9 mouse cellular contexts compared by ENCODE assay signal in the genomic region with DNA sequence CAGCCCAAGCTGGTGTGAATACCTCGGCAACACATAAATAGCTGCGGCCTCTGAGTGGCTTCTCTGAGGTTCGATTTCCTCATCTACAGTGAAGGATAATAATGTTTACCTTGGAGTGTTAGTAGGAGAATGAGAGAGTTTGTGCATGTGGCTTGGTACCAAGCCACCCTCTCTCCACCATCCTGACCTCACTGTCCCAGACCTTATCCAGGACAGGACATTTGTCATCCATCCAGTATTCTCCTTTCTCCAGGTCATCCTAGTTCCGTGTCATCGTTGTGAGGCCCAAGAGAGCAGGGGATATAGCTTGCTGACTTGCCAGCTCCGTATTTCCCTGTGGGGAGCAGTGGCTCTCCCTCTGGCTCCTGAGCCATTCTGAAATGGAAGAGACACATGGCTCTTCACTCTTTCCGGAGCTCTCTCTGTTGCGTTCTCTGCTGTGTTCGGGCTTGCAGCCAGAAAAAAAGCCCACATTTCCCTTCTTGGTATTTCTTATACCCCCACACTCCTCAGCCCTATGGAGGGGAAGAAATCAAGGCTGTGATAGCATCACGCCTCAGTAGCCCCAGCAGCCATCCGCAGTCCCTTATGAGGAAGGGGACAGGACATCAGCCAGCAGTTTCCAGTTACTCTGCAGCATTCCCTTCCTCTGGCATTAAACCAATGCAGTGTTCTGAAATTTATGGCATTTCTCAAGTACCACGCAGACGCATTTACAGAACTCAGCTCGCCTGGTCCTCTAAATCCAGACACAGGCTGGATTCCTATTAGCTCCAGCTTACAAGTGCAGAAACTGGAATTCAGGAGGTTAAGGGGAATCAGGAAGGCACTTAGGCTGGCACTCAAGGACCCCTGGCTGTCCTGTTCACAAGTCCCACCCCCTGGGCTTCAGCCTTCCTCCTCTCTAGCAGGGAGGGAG. TPM values are rescaled to one million over a fixed set of nuclear protein-coding genes. Genes with fewer than 3 reads are reported as not detected.
DNase-seq lines count a peak whose midpoint lies in the region; ATAC-seq and TF ChIP-seq lines count a peak whose summit lies in the region.
"Had no signal": no experiment of that assay in that cellular context is flagged by ENCODE, and none has a peak within 500 bp of the region (broad histone marks: within the 10 kb centered on the region; RNA-seq: fewer than 3 reads in every experiment).

No protein-coding gene starts in this region.

- H3K4me2 ChIP-seq in hindbrain, embryonic 12.5 days (replicated peaks), result peak overlapping the region; percentile 24
- peak overlapping the region; percentile 60 for H3K4me2 ChIP-seq in liver, embryonic 11.5 days
- peak overlapping the region; percentile 19; the same call in 1 of the 2 replicates for H3K4me2 ChIP-seq in neural tube, embryonic 14.5 days (ENCODE audit: low read depth, low read length)

- H3K4me1 ChIP-seq in E14TG2a.4 (replicated peaks; ENCODE audit: low read depth, low read length), result peaks cover 36% of the 10 kb centered on the region
- H3K4me1 ChIP-seq in forebrain, embryonic 10.5 days, result peaks cover 45% of the 10 kb centered on the region
- H3K4me1 ChIP-seq in hindbrain, embryonic 12.5 days, result peaks cover 37% of the 10 kb centered on the region
- H3K4me1 ChIP-seq in liver, embryonic 11.5 days (replicated peaks; ENCODE audit: control insufficient read depth, insufficient read depth, low read length), result peaks cover 27% of the 10 kb centered on the region
- peaks cover 42% of the 10 kb centered on the region for H3K4me1 ChIP-seq in neural tube, embryonic 14.5 days (ENCODE audit: control insufficient read depth, insufficient read depth, low read length)

- H3K36me3 ChIP-seq in E14TG2a.4 (ENCODE audit: insufficient read depth, low read length), result no peaks in the 10 kb centered on the region
- no peaks in the 10 kb centered on the region for H3K36me3 ChIP-seq in forebrain, embryonic 10.5 days (replicated peaks)
- H3K36me3 ChIP-seq in hindbrain, embryonic 12.5 days, result no peaks in the 10 kb centered on the region
- H3K36me3 ChIP-seq in liver, embryonic 11.5 days (ENCODE audit: control insufficient read depth, insufficient read depth, low read length), result no peaks in the 10 kb centered on the region
- no peaks in the 10 kb centered on the region for H3K36me3 ChIP-seq in neural tube, embryonic 14.5 days (ENCODE audit: control insufficient read depth, insufficient read depth, low read length)

- H3K4me3 ChIP-seq in E14TG2a.4 (replicated peaks; ENCODE audit: low read length), result 0 out of 2 replicates have a peak overlapping the region, but pooled peaks have one; percentile 5
- H3K4me3 ChIP-seq in forebrain, embryonic 10.5 days, result peak overlapping the region; percentile 32
- H3K4me3 ChIP-seq in hindbrain, embryonic 12.5 days, result no peak overlapping the region
- H3K4me3 ChIP-seq in liver, embryonic 11.5 days (ENCODE audit: low read depth, low read length), result no peak overlapping the region
- H3K4me3 ChIP-seq in neural tube, embryonic 14.5 days (ENCODE audit: low read depth, low read length), result no peak overlapping the region

- 31% methylated on average over 14 of the region's 14 CpGs for WGBS in forebrain, embryonic 10.5 days
- 25% methylated on average over 14 of the region's 14 CpGs for WGBS in hindbrain, embryonic 12.5 days
- 19% methylated on average over 14 of the region's 14 CpGs for WGBS in liver, embryonic 11.5 days
- 11% methylated on average over 14 of the region's 14 CpGs for WGBS in neural tube, embryonic 14.5 days

- no peak for TF ChIP-seq CTCF in E14TG2a.4 (conservative IDR thresholded peaks at IDR 0.05; ENCODE audit: low read length)

- H3K9me3 ChIP-seq in E14TG2a.4 (ENCODE audit: low read length), result no peaks in the 10 kb centered on the region
- no peaks in the 10 kb centered on the region for H3K9me3 ChIP-seq in forebrain, embryonic 10.5 days
- no peaks in the 10 kb centered on the region for H3K9me3 ChIP-seq in hindbrain, embryonic 12.5 days (replicated peaks)
- H3K9me3 ChIP-seq in liver, embryonic 11.5 days (ENCODE audit: control insufficient read depth, low read length), result no peaks in the 10 kb centered on the region
- no peaks in the 10 kb centered on the region for H3K9me3 ChIP-seq in neural tube, embryonic 14.5 days (ENCODE audit: control insufficient read depth, low read length)

- DNase-seq in adrenal gland, adult (ENCODE audit: inconsistent age in 2 of 2, low spot score in 1 of 2), result peak; percentile 54 to 78
- no peak for DNase-seq in adrenal gland, postnatal 25 days
- DNase-seq in forebrain, embryonic 10.5 days (ENCODE audit: extremely low spot score, low spot score), result peak; percentile 42
- DNase-seq in liver, embryonic 11.5 days (ENCODE audit: low spot score), result no peak

- peak overlapping the region; percentile 65 for H3K27ac ChIP-seq in forebrain, embryonic 10.5 days
- peak overlapping the region; percentile 36 for H3K27ac ChIP-seq in hindbrain, embryonic 12.5 days
- H3K27ac ChIP-seq in liver, embryonic 11.5 days (ENCODE audit: low read depth, low read length), result no peak overlapping the region
- H3K27ac ChIP-seq in neural tube, embryonic 14.5 days (ENCODE audit: low read depth, low read length), result peak overlapping the region; percentile 71

- ATAC-seq in hindbrain, embryonic 12.5 days (ENCODE audit: low FRiP score), result peak; percentile 41
- peak; percentile 19; the same call in 1 of the 2 replicates for ATAC-seq in liver, embryonic 11.5 days (replicated peaks; ENCODE audit: low FRiP score)
- ATAC-seq in neural tube, embryonic 14.5 days (ENCODE audit: low read depth), result peak; percentile 63
- ATAC-seq in activated CD4-positive, CD25-positive, alpha-beta regulatory T cell, adult 4 months, result no peak

- H3K9ac ChIP-seq in hindbrain, embryonic 12.5 days, result peak overlapping the region; percentile 28; the same call in 1 of the 2 replicates
- H3K9ac ChIP-seq in liver, embryonic 11.5 days (ENCODE audit: low read depth, low read length), result peak overlapping the region; percentile 31; the same call in 1 of the 2 replicates
- peak overlapping the region; percentile 5; the same call in 1 of the 2 replicates for H3K9ac ChIP-seq in neural tube, embryonic 14.5 days (replicated peaks; ENCODE audit: low read depth, low read length)

- H3K27me3 ChIP-seq in E14TG2a.4 (ENCODE audit: insufficient read depth, low read length), result peaks cover 26% of the 10 kb centered on the region
- H3K27me3 ChIP-seq in forebrain, embryonic 10.5 days (ENCODE audit: poor library complexity, severe bottlenecking), result peaks cover 32% of the 10 kb centered on the region
- no peaks in the 10 kb centered on the region for H3K27me3 ChIP-seq in hindbrain, embryonic 12.5 days
- H3K27me3 ChIP-seq in liver, embryonic 11.5 days (replicated peaks; ENCODE audit: control insufficient read depth, insufficient read depth, low read length), result 0 out of 2 replicates have a peak, but pooled peaks cover 4% of the 10 kb centered on the region
- no peaks in the 10 kb centered on the region for H3K27me3 ChIP-seq in neural tube, embryonic 14.5 days (ENCODE audit: control insufficient read depth, insufficient read depth, low read length)

RNA-seq across cellular contexts. Expression of gene Calm2, which starts 13.3 kb away (rescaled TPM):
- total RNA-seq in adrenal gland, postnatal 25 days (2021), result 525 and 582 TPM in 2 replicates
- polyA plus RNA-seq in forebrain, embryonic 10.5 days (2016; fragmentation: Nextera tagmentation; extraction: Ambion mirVana), result 1,161 and 1,233 TPM in 2 replicates
- polyA plus RNA-seq in hindbrain, embryonic 12.5 days (2016; fragmentation: Nextera tagmentation; extraction: Ambion mirVana), result 1,282 and 1,370 TPM in 2 replicates
- polyA plus RNA-seq in liver, embryonic 11.5 days (2014; fragmentation: Nextera tagmentation; extraction: Ambion mirVana), result 744 and 764 TPM in 2 replicates
- 3,412 and 3,701 TPM in 2 replicates for polyA plus RNA-seq in neural tube, embryonic 14.5 days (2014; fragmentation: Nextera tagmentation; extraction: Ambion mirVana)
- 100 to 1,000 TPM; 597 to 644 TPM for polyA plus RNA-seq in activated CD4-positive, CD25-positive, alpha-beta regulatory T cell, adult 4 months (2017; shearing (Covaris generic))

RNA-seq across cellular contexts. Expression of gene Stpg4, which starts 32.5 kb away (rescaled TPM):
- total RNA-seq in adrenal gland, postnatal 25 days (2021), result not detected in 2 replicates
- not detected in 2 replicates for polyA plus RNA-seq in forebrain, embryonic 10.5 days (2016; fragmentation: Nextera tagmentation; extraction: Ambion mirVana)
- polyA plus RNA-seq in hindbrain, embryonic 12.5 days (2016; fragmentation: Nextera tagmentation; extraction: Ambion mirVana), result 0.34 TPM in 1 of 2 replicates, not detected in the other
- polyA plus RNA-seq in liver, embryonic 11.5 days (2014; fragmentation: Nextera tagmentation; extraction: Ambion mirVana), result not detected in 2 replicates
- not detected in 2 replicates for polyA plus RNA-seq in neural tube, embryonic 14.5 days (2014; fragmentation: Nextera tagmentation; extraction: Ambion mirVana)
- polyA plus RNA-seq in activated CD4-positive, CD25-positive, alpha-beta regulatory T cell, adult 4 months (2017; shearing (Covaris generic)), result not detected
- total RNA-seq: gastrocnemius, postnatal 4 days had no signal

Comparison
In these comparisons a context has a peak if more than half of its experiments do, and no peak if none do; other contexts are left out.
1. DNase-seq: peak in adrenal gland, adult (2 of 2) and forebrain, embryonic 10.5 days (single experiment); none in adrenal gland, postnatal 25 days (single experiment) and liver, embryonic 11.5 days (single experiment).
2. H3K4me3 ChIP-seq: peak in E14TG2a.4 (single experiment) and forebrain, embryonic 10.5 days (single experiment); none in hindbrain, embryonic 12.5 days (single experiment), liver, embryonic 11.5 days (single experiment) and neural tube, embryonic 14.5 days (single experiment).
3. Peak in every context shown above with its lines, with median percentiles within 50 percentile points of each other: H3K4me2 ChIP-seq and H3K9ac ChIP-seq.